Mouse (Mus musculus): Measurements from ENCODE around the gene Gm5565. TPM values are rescaled to one million over a fixed set of nuclear protein-coding genes. Genes with fewer than 3 reads are reported as not detected.
"Not testable (repeated sequence)": the region's sequence is repeated elsewhere in the genome, so short reads cannot be mapped to it uniquely, and the experiment has no call there.

Gm5565 gene
- not detected in 2 replicates for polyA plus RNA-seq (2016; fragmentation: Nextera tagmentation; extraction: Ambion mirVana)

- H3K4me1 ChIP-seq; H3K27me3 ChIP-seq (replicated peaks); H3K27ac ChIP-seq; ATAC-seq; H3K4me2 ChIP-seq; H3K36me3 ChIP-seq; H3K9me3 ChIP-seq (replicated peaks); H3K4me3 ChIP-seq; H3K9ac ChIP-seq: not testable (repeated sequence)
- 86% methylated on average over 3 of the region's 3 CpGs for WGBS (ENCODE audit: insufficient replicate concordance)
Measured at GRCm38 (mm10) chr5:146160439-146160838, at the start of gene Gm5565. Gene Gm5565, minus strand, starts transcription at chr5:146160539.

- H3K27ac ChIP-seq: no peak overlapping the region
- no peak overlapping the region for H3K4me2 ChIP-seq
- 0 out of 2 replicates have a peak, but pooled peaks cover 6% of the 10 kb centered on the region for H3K9me3 ChIP-seq (replicated peaks)
- no peak for ATAC-seq
- H3K36me3 ChIP-seq: peaks cover 82% of the 10 kb centered on the region
- no peak overlapping the region for H3K4me3 ChIP-seq
- 76% methylated on average over 5 of the region's 5 CpGs for WGBS (ENCODE audit: insufficient replicate concordance)
- H3K27me3 ChIP-seq (replicated peaks): no peaks in the 10 kb centered on the region
- no peaks in the 10 kb centered on the region for H3K4me1 ChIP-seq
- H3K9ac ChIP-seq: no peak overlapping the region
Measured at GRCm38 (mm10) chr5:146205537-146205936, 45.2 kb upstream of the Gm5565 start.

- H3K4me2 ChIP-seq: no peak overlapping the region
- no peak overlapping the region for H3K27ac ChIP-seq
- H3K9me3 ChIP-seq (replicated peaks): 0 out of 2 replicates have a peak, but pooled peaks cover 7% of the 10 kb centered on the region
- ATAC-seq: no peak
- no peaks in the 10 kb centered on the region for H3K4me1 ChIP-seq
- peaks cover 70% of the 10 kb centered on the region for H3K36me3 ChIP-seq
- no peak overlapping the region for H3K9ac ChIP-seq
- no peak overlapping the region for H3K4me3 ChIP-seq
- WGBS (ENCODE audit: insufficient replicate concordance): 45% methylated on average over 2 of the region's 2 CpGs
- no peaks in the 10 kb centered on the region for H3K27me3 ChIP-seq (replicated peaks)
Measured at GRCm38 (mm10) chr5:146203921-146204320, 43.6 kb upstream of the Gm5565 start.

GRCm38 (mm10) chr5:146200580-146200979 lies 40.2 kb upstream of the Gm5565 start:
- Histone ChIP-seq H3K4me1 (no peaks in the 10 kb centered on the region), H3K36me3 (peaks cover 36% of the 10 kb centered on the region), H3K9ac (no peak overlapping the region), H3K9me3 (replicated peaks) (0 out of 2 replicates have a peak, but pooled peaks cover 7% of the 10 kb centered on the region), H3K27ac (no peak overlapping the region), H3K27me3 (replicated peaks) (no peaks in the 10 kb centered on the region), H3K4me3 (no peak overlapping the region), H3K4me2 (no peak overlapping the region)
- 91% methylated on average over 6 of the region's 6 CpGs for WGBS (ENCODE audit: insufficient replicate concordance)
- no peak for ATAC-seq

DNA sequence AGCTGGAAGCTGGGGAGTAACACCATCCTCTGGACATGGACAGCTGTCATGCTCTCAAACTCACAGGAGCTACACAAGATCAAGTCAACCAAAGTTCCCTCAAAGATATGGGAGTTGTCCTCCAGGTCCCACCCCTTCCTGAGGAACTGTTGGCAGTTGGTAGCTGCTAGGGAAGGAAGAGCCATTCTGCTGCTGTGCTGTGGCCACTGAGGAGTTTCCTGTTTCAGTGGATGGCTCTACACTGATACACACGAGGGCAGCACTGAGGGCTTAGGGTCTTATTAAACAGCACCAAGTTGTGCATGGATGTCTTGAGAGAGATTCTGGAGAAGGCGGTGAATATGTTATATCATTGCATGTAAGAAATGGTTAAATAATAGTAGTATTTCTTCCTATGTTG lies 39.2 kb upstream of the Gm5565 start:
- 47% methylated on average over 2 of the region's 2 CpGs for WGBS (ENCODE audit: insufficient replicate concordance)
- ATAC-seq: no peak
- Histone ChIP-seq H3K9ac (no peak overlapping the region), H3K4me3 (no peak overlapping the region), H3K27me3 (replicated peaks) (no peaks in the 10 kb centered on the region), H3K9me3 (replicated peaks) (0 out of 2 replicates have a peak, but pooled peaks cover 7% of the 10 kb centered on the region), H3K4me2 (no peak overlapping the region), H3K36me3 (peaks cover 26% of the 10 kb centered on the region), H3K27ac (no peak overlapping the region), H3K4me1 (no peaks in the 10 kb centered on the region)

DNA sequence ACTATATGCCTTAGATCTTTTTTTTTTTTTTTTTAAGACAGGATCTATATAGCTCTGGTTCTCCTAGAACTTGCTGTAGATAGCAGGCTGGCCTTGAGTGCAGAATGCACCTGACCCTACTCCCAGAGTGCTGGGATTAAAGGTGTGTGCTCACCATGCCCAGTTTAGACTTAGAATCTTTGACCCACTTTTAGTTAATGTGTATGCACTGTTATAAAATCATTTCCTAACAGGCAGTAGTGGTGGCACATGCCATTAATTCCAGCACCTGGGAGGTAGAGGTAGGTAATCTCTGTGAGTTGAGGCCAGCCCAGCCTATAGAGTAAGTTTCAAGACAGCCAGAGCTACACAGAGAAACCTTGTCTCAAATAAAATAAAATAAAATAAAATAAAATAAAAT lies 38.7 kb upstream of the Gm5565 start:
- no peak for ATAC-seq
- H3K27ac ChIP-seq: no peak overlapping the region
- no peak overlapping the region for H3K4me2 ChIP-seq
- H3K27me3 ChIP-seq (replicated peaks): no peaks in the 10 kb centered on the region
- H3K4me1 ChIP-seq: no peaks in the 10 kb centered on the region
- H3K36me3 ChIP-seq: peaks cover 21% of the 10 kb centered on the region
- 0 out of 2 replicates have a peak, but pooled peaks cover 7% of the 10 kb centered on the region for H3K9me3 ChIP-seq (replicated peaks)
- no peak overlapping the region for H3K9ac ChIP-seq
- H3K4me3 ChIP-seq: no peak overlapping the region

DNA sequence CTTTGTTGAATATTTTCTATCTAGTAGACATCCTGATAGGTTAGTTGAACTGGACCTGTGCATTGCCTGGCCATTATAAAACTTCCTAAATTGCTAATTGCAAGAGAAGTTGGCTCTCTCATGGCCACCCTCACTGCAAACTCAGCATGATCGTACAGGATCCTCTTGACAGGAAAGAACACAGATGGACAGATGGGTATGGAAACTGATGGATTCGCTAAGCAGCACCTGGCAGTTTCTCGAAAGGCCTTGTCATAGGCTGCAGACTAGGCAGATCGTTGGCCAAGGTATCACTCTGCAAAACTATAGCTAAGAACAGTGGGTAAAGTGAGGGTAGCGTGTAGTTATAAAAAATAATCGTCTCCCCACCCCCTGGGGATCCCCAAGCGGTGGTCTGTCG lies 33.0 kb upstream of the Gm5565 start:
- no peak for ATAC-seq
- Histone ChIP-seq H3K9ac (no peak overlapping the region), H3K36me3 (no peaks in the 10 kb centered on the region), H3K9me3 (replicated peaks) (no peaks in the 10 kb centered on the region), H3K27me3 (replicated peaks) (no peaks in the 10 kb centered on the region), H3K4me2 (no peak overlapping the region), H3K27ac (no peak overlapping the region), H3K4me3 (no peak overlapping the region), H3K4me1 (no peaks in the 10 kb centered on the region)
- WGBS (ENCODE audit: insufficient replicate concordance): 65% methylated on average over 8 of the region's 8 CpGs

- H3K27ac ChIP-seq: no peak overlapping the region
- H3K4me1 ChIP-seq: no peaks in the 10 kb centered on the region
- no peaks in the 10 kb centered on the region for H3K27me3 ChIP-seq (replicated peaks)
- H3K4me3 ChIP-seq: no peak overlapping the region
- H3K9ac ChIP-seq: no peak overlapping the region
- no peak for ATAC-seq
- WGBS (ENCODE audit: insufficient replicate concordance): 35% methylated on average over 3 of the region's 3 CpGs
- H3K4me2 ChIP-seq: no peak overlapping the region
- H3K36me3 ChIP-seq: no peaks in the 10 kb centered on the region
- H3K9me3 ChIP-seq (replicated peaks): no peaks in the 10 kb centered on the region
Measured at GRCm38 (mm10) chr5:146190501-146191269, 30.3 kb upstream of the Gm5565 start.

DNA sequence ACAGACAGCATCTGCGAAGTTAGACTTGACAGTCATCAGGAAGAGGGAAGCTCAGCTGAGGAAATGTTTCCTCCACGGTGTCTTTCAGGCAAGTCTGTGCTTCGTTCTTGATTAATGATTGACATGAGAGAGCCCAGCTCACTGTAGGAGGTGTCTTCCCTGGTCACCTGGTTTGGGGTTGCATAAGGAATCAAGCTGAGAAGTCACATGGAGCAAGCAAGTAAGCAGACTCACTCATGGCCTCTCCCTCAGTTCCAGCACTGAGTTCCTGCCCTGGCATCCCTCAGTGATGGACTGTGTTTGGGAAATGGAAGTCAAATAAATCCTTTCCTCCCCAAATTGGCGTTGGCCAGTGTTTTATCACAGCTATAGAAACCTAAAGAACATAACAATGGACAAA lies 29.8 kb upstream of the Gm5565 start:
- H3K27ac ChIP-seq: no peak overlapping the region
- H3K27me3 ChIP-seq (replicated peaks): no peaks in the 10 kb centered on the region
- no peak overlapping the region for H3K4me3 ChIP-seq
- ATAC-seq: no peak
- H3K9ac ChIP-seq: no peak overlapping the region
- H3K36me3 ChIP-seq: no peaks in the 10 kb centered on the region
- no peaks in the 10 kb centered on the region for H3K4me1 ChIP-seq
- no peaks in the 10 kb centered on the region for H3K9me3 ChIP-seq (replicated peaks)
- 39% methylated on average over 4 of the region's 4 CpGs for WGBS (ENCODE audit: insufficient replicate concordance)
- H3K4me2 ChIP-seq: no peak overlapping the region

GRCm38 (mm10) chr5:146188712-146189111 lies 28.4 kb upstream of the Gm5565 start:
- Histone ChIP-seq H3K27me3 (replicated peaks) (no peaks in the 10 kb centered on the region), H3K36me3 (no peaks in the 10 kb centered on the region), H3K4me2 (no peak overlapping the region), H3K27ac (no peak overlapping the region), H3K9me3 (replicated peaks) (no peaks in the 10 kb centered on the region), H3K9ac (no peak overlapping the region), H3K4me3 (no peak overlapping the region), H3K4me1 (no peaks in the 10 kb centered on the region)
- 87% methylated on average over 7 of the region's 7 CpGs for WGBS (ENCODE audit: insufficient replicate concordance)
- ATAC-seq: no peak

- no peaks in the 10 kb centered on the region for H3K27me3 ChIP-seq (replicated peaks)
- no peak for ATAC-seq
- no peaks in the 10 kb centered on the region for H3K4me1 ChIP-seq
- no peak overlapping the region for H3K9ac ChIP-seq
- no peak overlapping the region for H3K27ac ChIP-seq
- 52% methylated on average over 1 of the region's 1 CpGs for WGBS (ENCODE audit: insufficient replicate concordance)
- no peaks in the 10 kb centered on the region for H3K9me3 ChIP-seq (replicated peaks)
- H3K4me3 ChIP-seq: no peak overlapping the region
- H3K36me3 ChIP-seq: no peaks in the 10 kb centered on the region
- H3K4me2 ChIP-seq: no peak overlapping the region
Measured at GRCm38 (mm10) chr5:146188144-146188543, 27.8 kb upstream of the Gm5565 start.

GRCm38 (mm10) chr5:146187441-146187840 lies 27.1 kb upstream of the Gm5565 start:
- not testable (repeated sequence) for H3K4me3 ChIP-seq; ATAC-seq; H3K4me2 ChIP-seq; H3K27me3 ChIP-seq (replicated peaks); H3K9ac ChIP-seq; H3K27ac ChIP-seq; H3K36me3 ChIP-seq; H3K9me3 ChIP-seq (replicated peaks); H3K4me1 ChIP-seq
- WGBS (ENCODE audit: insufficient replicate concordance): 10% methylated on average over 5 of the region's 5 CpGs

GRCm38 (mm10) chr5:146185204-146185603 lies 24.9 kb upstream of the Gm5565 start, which contains the start of gene 1700001J03Rik:
Gene 1700001J03Rik, minus strand, starts transcription at chr5:146185304.
- H3K27me3 ChIP-seq (replicated peaks); H3K9ac ChIP-seq; H3K4me2 ChIP-seq; H3K4me3 ChIP-seq; H3K9me3 ChIP-seq (replicated peaks); H3K27ac ChIP-seq; H3K36me3 ChIP-seq; H3K4me1 ChIP-seq; ATAC-seq: not testable (repeated sequence)
- 62% methylated on average over 4 of the region's 4 CpGs for WGBS (ENCODE audit: insufficient replicate concordance)
